Mouse (Mus musculus): ENCODE measurements at regions not wholly inside any gene's neighbourhood (a gene's known extent, or its start where the extent isn't known, plus 50 kb on each side); places are given as distances from the start of the nearest gene placed in this dataset.
A peak's percentile ranks its signal among the peaks of the same experiment; 100 is the strongest.
"Not testable (repeated sequence)": the region's sequence is repeated elsewhere in the genome, so short reads cannot be mapped to it uniquely, and the experiment has no call there.

- no peak for DNase-seq (ENCODE audit: low read depth, low spot score)
Measured at GRCm38 (mm10) chr1:30751138-30751907, 122.4 kb downstream of the Phf3 start.

- no peak for DNase-seq (ENCODE audit: low read depth, low spot score)
Measured at GRCm38 (mm10) chr1:30741955-30742354, 131.8 kb downstream of the Phf3 start.

DNA sequence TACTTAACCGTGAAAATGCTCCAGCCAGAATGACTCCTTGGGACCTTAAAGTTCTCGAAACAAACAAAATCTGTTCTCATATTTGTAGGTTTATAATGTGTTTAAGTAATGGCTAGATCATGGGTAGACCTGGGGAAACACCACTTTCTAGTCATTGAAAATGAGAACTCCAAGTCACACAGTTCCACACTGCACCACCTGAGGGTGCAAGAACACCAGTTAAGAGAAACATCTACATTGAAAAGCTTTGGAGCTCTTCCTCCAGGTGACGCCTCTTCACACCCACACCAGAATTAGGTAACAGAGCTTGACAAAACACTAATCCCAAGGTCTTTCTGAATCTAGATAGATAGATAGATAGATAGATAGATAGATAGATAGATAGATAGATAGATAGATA is 132.9 kb downstream of the Phf3 start:
- peak; percentile 5 for DNase-seq (ENCODE audit: low read depth, low spot score)

DNA sequence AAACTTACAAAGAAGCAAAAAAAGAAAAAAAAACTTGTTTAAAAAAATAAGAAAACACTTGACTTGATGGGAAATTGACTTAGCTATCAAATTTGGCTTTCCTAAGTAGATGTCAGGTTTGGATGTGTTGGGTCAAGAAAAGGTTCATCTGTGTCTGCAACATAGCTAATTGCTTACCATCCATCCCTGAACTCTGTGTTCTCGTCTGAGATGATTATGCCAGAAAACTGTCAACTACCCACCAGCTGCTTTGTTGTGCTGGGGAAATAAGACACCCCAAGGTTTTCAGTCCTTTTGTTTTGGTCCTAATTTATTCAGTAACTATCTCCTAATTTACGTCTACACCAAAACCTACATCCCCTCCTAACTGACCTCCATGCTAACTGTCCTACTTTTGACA is 152.2 kb downstream of the Phf3 start:
- DNase-seq (ENCODE audit: low read depth, low spot score), result no peak

DNA sequence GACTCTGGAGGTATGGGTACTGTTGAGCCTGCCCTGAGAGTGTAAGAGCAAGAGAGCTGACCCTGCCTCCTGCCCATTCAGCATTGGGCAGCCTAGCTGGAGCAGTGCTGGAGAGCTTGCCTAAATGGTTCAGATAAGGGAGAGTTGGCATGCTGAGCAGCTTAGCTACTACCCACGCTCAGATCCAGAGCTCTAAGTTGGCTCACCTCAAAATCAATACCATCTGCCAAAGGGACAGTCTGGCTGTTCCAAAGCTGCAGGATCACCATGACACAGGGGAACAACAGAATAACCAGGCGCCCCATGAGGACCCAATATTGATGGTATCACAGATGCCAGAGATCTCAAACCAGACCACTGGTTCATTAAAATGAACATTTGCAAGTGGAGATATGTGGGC is 152.9 kb downstream of the Phf3 start:
- no peak for DNase-seq (ENCODE audit: low read depth, low spot score)

- DNase-seq (ENCODE audit: low read depth, low spot score), result no peak
Measured at GRCm38 (mm10) chr1:30718578-30718977, 155.1 kb downstream of the Phf3 start.

DNA sequence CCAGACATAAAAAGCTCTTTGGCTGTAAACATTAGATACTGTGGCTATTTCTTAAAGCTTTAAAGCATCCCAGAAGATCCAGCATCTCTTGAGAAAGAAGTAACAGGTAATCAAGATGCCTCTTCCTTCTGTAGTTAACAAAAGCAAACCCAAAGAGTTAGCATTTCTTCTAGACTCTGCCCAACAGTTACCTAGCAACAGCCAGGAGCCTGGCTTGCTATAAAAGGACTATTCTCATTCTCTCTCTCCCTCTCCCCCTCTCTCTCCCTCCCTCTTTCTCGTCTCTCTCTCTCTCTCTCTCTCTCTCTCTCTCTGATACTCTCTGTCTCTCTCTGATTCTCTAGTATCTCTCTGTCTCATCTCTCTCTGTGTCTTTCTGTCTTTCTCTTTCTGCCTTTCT is 157.4 kb downstream of the Phf3 start:
- DNase-seq (ENCODE audit: low read depth, low spot score), result no peak

DNA sequence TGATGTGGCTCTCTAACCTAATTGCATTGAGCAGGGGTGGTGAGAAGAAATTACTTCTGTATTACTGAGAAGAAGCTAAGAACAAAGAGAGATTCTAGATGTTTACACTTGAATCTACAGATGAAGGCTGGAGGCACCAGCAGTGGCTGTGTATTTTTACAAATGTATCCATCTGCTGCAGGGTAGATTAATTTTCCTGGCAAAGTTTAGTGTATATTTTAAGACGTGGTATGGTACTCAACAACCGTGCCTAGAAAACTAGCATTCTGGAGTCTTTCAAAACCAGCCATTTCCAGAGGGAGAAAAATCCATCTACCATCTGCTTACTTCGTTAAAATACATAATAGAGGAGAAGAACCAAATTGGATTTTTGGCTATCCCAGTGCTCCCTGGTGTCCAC is 172.6 kb downstream of the Phf3 start:
- DNase-seq (ENCODE audit: low read depth, low spot score), result no peak

- peak; percentile 22 for DNase-seq (ENCODE audit: low read depth, low spot score)
Measured at GRCm38 (mm10) chr1:30700399-30701081, 173.2 kb downstream of the Phf3 start.

DNA sequence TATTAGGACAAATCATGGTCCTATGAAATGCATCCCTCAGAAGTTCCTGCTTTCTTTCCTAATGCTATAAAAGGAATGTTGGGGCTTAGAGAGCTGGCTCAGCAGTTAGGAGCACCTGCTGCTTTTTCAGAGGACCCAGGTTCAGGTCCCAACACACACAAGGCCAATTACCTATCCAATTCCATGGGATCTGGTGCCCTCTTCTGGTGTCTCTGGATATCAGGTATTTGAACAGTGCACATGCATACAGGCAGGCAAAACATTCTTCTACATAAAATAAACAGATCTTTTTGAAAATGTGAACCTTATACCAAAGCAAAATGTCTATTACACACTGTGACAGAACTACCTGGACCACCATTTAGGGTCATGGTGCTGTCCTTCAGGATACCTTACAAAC is 177.4 kb downstream of the Phf3 start:
- no peak for DNase-seq (ENCODE audit: low read depth, low spot score)

GRCm38 (mm10) chr1:30685318-30685717 is 188.4 kb downstream of the Phf3 start:
- no peak for DNase-seq (ENCODE audit: low read depth, low spot score)

- DNase-seq (ENCODE audit: low read depth, low spot score), result no peak
Measured at GRCm38 (mm10) chr1:30683889-30684288, 189.8 kb downstream of the Phf3 start.

DNA sequence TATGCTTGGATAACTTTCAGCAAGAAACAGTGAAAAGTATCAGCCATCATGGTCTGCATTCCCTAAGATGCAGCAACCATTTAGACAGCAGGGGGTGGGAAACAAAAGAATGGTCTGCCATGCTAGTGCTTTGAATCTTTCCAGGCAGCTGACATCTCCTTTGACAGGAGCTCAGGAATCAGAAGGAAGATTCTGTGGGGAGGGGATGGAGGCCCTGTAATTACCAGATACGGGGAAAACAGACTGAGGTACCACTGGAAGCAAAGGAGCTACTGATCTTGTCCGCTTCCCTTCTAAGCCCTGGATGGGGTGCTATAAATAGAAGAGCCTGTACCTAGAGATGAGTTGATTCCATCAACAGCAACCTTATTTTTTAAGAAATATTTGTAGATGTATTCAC is 233.9 kb downstream of the Phf3 start:
- DNase-seq (ENCODE audit: low read depth, low spot score), result no peak

GRCm38 (mm10) chr1:30632760-30633159 is 241.0 kb downstream of the Phf3 start:
- DNase-seq (ENCODE audit: low read depth, low spot score), result no peak

DNA sequence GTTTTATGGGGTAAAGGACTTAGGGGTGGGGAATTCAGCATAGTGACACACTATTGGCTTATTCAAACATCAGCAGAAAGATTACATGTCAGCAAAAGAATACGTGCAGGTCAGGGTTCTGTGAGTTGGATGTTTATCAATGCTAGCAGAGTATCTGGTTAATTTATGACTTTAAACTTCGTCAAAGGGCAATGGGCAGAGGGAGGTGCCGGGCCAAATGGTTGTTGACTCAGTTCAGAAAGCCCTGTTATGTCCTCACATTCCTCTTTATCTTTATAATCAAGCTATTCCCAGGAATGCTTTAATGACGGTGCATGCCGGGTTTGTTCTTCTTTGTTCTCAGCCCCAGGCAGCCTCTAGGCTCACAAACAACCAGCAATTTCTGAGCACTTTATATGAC is 245.9 kb downstream of the Phf3 start:
- DNase-seq (ENCODE audit: low read depth, low spot score), result not testable (repeated sequence)

GRCm38 (mm10) chr1:30595122-30595730 is 278.5 kb downstream of the Phf3 start:
- DNase-seq (ENCODE audit: low read depth, low spot score), result no peak

GRCm38 (mm10) chr1:30594036-30594435 is 279.7 kb downstream of the Phf3 start:
- no peak for DNase-seq (ENCODE audit: low read depth, low spot score)

- no peak for DNase-seq (ENCODE audit: low read depth, low spot score)
Measured at GRCm38 (mm10) chr1:30590721-30591120, 283.0 kb downstream of the Phf3 start.

DNA sequence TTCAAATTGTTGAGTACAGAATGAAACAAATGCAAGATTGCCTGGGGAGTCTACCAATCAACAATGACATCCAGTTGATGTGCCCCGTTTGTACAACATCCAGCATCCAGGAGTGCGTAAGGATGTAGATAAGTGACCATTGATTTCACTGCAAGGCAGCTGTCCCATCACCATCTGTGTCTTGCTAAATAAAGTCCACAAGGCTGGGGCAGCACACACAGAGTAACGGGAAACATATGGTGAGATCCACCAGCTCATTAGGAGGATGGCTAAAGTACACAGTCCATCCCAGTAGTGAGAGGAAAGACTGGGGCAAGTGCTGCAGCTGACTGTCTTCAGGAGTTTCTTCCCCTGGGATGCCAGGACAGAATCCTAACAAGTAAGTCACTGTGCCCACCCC is 284.8 kb downstream of the Phf3 start:
- no peak for DNase-seq (ENCODE audit: low read depth, low spot score)

GRCm38 (mm10) chr1:30588336-30588735 is 285.4 kb downstream of the Phf3 start:
- no peak for DNase-seq (ENCODE audit: low read depth, low spot score)

DNA sequence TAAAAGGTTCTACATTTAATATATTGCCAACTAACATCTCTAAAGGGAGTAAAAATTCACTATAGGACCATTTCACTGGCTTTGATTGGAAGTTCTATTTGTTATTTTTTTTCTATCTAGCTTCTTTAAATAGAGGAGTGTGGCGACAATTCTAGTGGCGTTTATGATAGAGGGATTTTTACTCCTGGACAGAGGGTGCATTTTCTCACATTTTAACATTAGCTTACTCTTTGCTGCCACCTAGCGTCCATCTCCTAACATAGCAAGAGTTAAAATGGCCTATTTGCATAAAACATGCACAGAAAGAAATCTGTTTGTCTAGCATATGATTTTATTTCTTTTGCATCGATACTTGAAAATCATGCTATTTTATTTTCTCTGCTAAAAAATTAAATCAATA is 288.9 kb downstream of the Phf3 start:
- DNase-seq (ENCODE audit: low read depth, low spot score), result peak; percentile 34

DNA sequence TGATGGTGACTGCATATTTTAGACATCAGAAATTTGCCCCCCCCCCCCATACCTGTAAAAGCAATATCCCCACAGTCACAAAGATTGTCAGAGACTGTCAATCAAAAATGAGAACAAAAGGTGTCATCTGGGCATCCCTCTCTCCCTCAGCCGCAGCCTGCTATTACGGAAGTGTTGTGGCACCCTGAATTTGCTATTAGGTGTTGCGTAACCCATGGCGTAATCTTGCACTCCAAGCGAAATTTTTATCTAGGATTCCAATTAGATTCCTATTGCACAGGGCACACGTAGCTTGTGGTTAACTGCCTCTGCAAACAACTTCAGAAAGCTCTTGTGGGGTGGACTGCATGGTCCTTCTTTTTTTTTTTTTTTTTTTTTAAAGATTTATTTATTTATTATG is 289.9 kb downstream of the Phf3 start:
- no peak for DNase-seq (ENCODE audit: low read depth, low spot score)

- DNase-seq (ENCODE audit: low read depth, low spot score), result no peak
Measured at GRCm38 (mm10) chr1:30564757-30565156, 309.0 kb downstream of the Phf3 start.
